Mouse (Mus musculus): ENCODE data around the gene Srgap1. TPM values are rescaled to one million over a fixed set of nuclear protein-coding genes. Genes with fewer than 3 reads are reported as not detected.

Srgap1 gene
- polyA plus RNA-seq, 1 experiment, result 1.2 TPM

DNA sequence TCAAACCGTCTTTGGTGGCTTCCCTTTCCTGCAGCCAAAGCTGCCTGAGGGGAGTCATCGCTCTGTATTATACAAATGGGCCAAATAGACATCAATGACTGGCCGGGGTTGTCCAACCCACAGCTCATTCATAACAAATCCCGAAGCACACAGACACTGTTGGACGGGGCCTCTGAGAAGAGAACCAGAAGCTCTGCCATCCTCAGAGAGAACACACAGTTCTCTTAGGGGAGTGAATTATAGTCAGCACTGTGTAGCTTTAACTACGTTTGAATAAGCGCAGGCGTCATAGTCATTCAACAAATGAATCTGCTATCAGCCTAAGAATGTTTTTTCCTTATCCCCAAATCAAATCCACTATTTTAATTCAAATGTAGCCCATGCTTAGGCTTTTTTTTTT, 88.4 kb downstream of the Srgap1 start:
- Histone ChIP-seq H3K4me2 (ENCODE audit: low read depth) (no peak overlapping the region), H3ac (ENCODE audit: control insufficient read depth, insufficient read length) (no peak overlapping the region), H3K79me2 (ENCODE audit: control insufficient read depth, insufficient read depth) (no peaks in the 10 kb centered on the region), H3K27me3 (ENCODE audit: control insufficient read depth, insufficient read depth, insufficient read length) (no peaks in the 10 kb centered on the region), H3K4me3 (no peak overlapping the region), H3K36me3 (ENCODE audit: control insufficient read depth, insufficient read depth) (no peaks in the 10 kb centered on the region)
- no peak for TF ChIP-seq SRF (IDR thresholded peaks at IDR 0.05; ENCODE audit: control insufficient read depth, insufficient read length, low read depth)
- no peak for TF ChIP-seq REST (IDR thresholded peaks at IDR 0.05; ENCODE audit: insufficient read depth, insufficient read length)
- TF ChIP-seq E2F4 (IDR thresholded peaks at IDR 0.05; ENCODE audit: insufficient read depth), result no peak
- TF ChIP-seq TCF12 (IDR thresholded peaks at IDR 0.05; ENCODE audit: insufficient read depth, poor library complexity, severe bottlenecking), result no peak
- no peak for TF ChIP-seq MAX (IDR thresholded peaks at IDR 0.05; ENCODE audit: low read depth)
- TF ChIP-seq POLR2A (IDR thresholded peaks at IDR 0.05; ENCODE audit: insufficient read length, low read depth), result no peak
- TF ChIP-seq TCF3 (IDR thresholded peaks at IDR 0.05; ENCODE audit: insufficient read length, low read depth), result no peak
- TF ChIP-seq MYOG (IDR thresholded peaks at IDR 0.05; ENCODE audit: control insufficient read depth in 1 of 3, insufficient read depth in 1 of 3, insufficient read length in 2 of 3, low read depth in 2 of 3), result no peak

GRCm38 (mm10) chr10:121956505-121956904, 90.6 kb downstream of the Srgap1 start:
- H3ac ChIP-seq (ENCODE audit: control insufficient read depth, insufficient read length), result no peak overlapping the region
- no peaks in the 10 kb centered on the region for H3K79me2 ChIP-seq (ENCODE audit: control insufficient read depth, insufficient read depth)
- H3K27me3 ChIP-seq (ENCODE audit: control insufficient read depth, insufficient read depth, insufficient read length), result no peaks in the 10 kb centered on the region
- no peaks in the 10 kb centered on the region for H3K36me3 ChIP-seq (ENCODE audit: control insufficient read depth, insufficient read depth)
- TF ChIP-seq MYOG (IDR thresholded peaks at IDR 0.05; ENCODE audit: control insufficient read depth in 1 of 3, insufficient read depth in 1 of 3, insufficient read length in 2 of 3, low read depth in 2 of 3), result no peak
- no peak for TF ChIP-seq CEBPB (IDR thresholded peaks at IDR 0.05; ENCODE audit: insufficient read depth, poor library complexity, severe bottlenecking)
- TF ChIP-seq TCF12 (IDR thresholded peaks at IDR 0.05; ENCODE audit: insufficient read depth, poor library complexity, severe bottlenecking), result no peak
- TF ChIP-seq MAX (IDR thresholded peaks at IDR 0.05; ENCODE audit: low read depth), result no peak
- no peak for TF ChIP-seq POLR2AphosphoS2 (IDR thresholded peaks at IDR 0.05; ENCODE audit: insufficient read length, low read depth)
- TF ChIP-seq USF1 (IDR thresholded peaks at IDR 0.05; ENCODE audit: low read depth), result no peak
- no peak for TF ChIP-seq REST (IDR thresholded peaks at IDR 0.05; ENCODE audit: insufficient read depth, insufficient read length)
- H3K4me3 ChIP-seq, result no peak overlapping the region
- no peak overlapping the region for H3K4me2 ChIP-seq (ENCODE audit: low read depth)

GRCm38 (mm10) chr10:121955730-121956129, 91.4 kb downstream of the Srgap1 start:
- Histone ChIP-seq H3K27me3 (ENCODE audit: control insufficient read depth, insufficient read depth, insufficient read length) (no peaks in the 10 kb centered on the region), H3K36me3 (ENCODE audit: control insufficient read depth, insufficient read depth) (no peaks in the 10 kb centered on the region), H3ac (ENCODE audit: control insufficient read depth, insufficient read length) (no peak overlapping the region), H3K4me3 (no peak overlapping the region), H3K4me2 (ENCODE audit: low read depth) (no peak overlapping the region), H3K79me2 (ENCODE audit: control insufficient read depth, insufficient read depth) (no peaks in the 10 kb centered on the region)
- no peak for TF ChIP-seq E2F4 (IDR thresholded peaks at IDR 0.05; ENCODE audit: insufficient read depth)
- no peak for TF ChIP-seq TCF12 (IDR thresholded peaks at IDR 0.05; ENCODE audit: insufficient read depth, poor library complexity, severe bottlenecking)

GRCm38 (mm10) chr10:121954877-121955276, 92.2 kb downstream of the Srgap1 start:
- TF ChIP-seq POLR2A (IDR thresholded peaks at IDR 0.05; ENCODE audit: insufficient read length, low read depth) (no peak), POLR2AphosphoS2 (IDR thresholded peaks at IDR 0.05; ENCODE audit: insufficient read length, low read depth) (no peak), TCF12 (IDR thresholded peaks at IDR 0.05; ENCODE audit: insufficient read depth, poor library complexity, severe bottlenecking) (no peak), SRF (IDR thresholded peaks at IDR 0.05; ENCODE audit: control insufficient read depth, insufficient read length, low read depth) (no peak)
- H3K4me2 ChIP-seq (ENCODE audit: low read depth), result no peak overlapping the region

GRCm38 (mm10) chr10:121953041-121953440, 94.1 kb downstream of the Srgap1 start:
- Histone ChIP-seq H3ac (ENCODE audit: control insufficient read depth, insufficient read length) (no peak overlapping the region), H3K79me2 (ENCODE audit: control insufficient read depth, insufficient read depth) (no peaks in the 10 kb centered on the region), H3K36me3 (ENCODE audit: control insufficient read depth, insufficient read depth) (no peaks in the 10 kb centered on the region), H3K27me3 (ENCODE audit: control insufficient read depth, insufficient read depth, insufficient read length) (no peaks in the 10 kb centered on the region), H3K4me2 (ENCODE audit: low read depth) (no peak overlapping the region), H3K4me3 (no peak overlapping the region)
- TF ChIP-seq MAX (IDR thresholded peaks at IDR 0.05; ENCODE audit: low read depth) (no peak), POLR2A (IDR thresholded peaks at IDR 0.05; ENCODE audit: insufficient read length, low read depth) (no peak), TCF12 (IDR thresholded peaks at IDR 0.05; ENCODE audit: insufficient read depth, poor library complexity, severe bottlenecking) (no peak), POLR2AphosphoS2 (IDR thresholded peaks at IDR 0.05; ENCODE audit: insufficient read length, low read depth) (no peak), TCF3 (IDR thresholded peaks at IDR 0.05; ENCODE audit: insufficient read length, low read depth) (no peak), SRF (IDR thresholded peaks at IDR 0.05; ENCODE audit: control insufficient read depth, insufficient read length, low read depth) (no peak), MYOD1 (IDR thresholded peaks at IDR 0.05; ENCODE audit: control insufficient read depth in 1 of 3, insufficient read length in 2 of 3, low read depth in 2 of 3) (no peak), USF1 (IDR thresholded peaks at IDR 0.05; ENCODE audit: low read depth) (no peak), REST (IDR thresholded peaks at IDR 0.05; ENCODE audit: insufficient read depth, insufficient read length) (no peak), CEBPB (IDR thresholded peaks at IDR 0.05; ENCODE audit: insufficient read depth, poor library complexity, severe bottlenecking) (no peak), E2F4 (IDR thresholded peaks at IDR 0.05; ENCODE audit: insufficient read depth) (no peak), MYOG (IDR thresholded peaks at IDR 0.05; ENCODE audit: control insufficient read depth in 1 of 3, insufficient read depth in 1 of 3, insufficient read length in 2 of 3, low read depth in 2 of 3) (no peak)

More at GRCm38 (mm10) chr10:121954877-121955276, 92.2 kb downstream of the Srgap1 start:
- Histone ChIP-seq H3ac (ENCODE audit: control insufficient read depth, insufficient read length) (no peak overlapping the region), H3K4me3 (no peak overlapping the region), H3K27me3 (ENCODE audit: control insufficient read depth, insufficient read depth, insufficient read length) (no peaks in the 10 kb centered on the region), H3K79me2 (ENCODE audit: control insufficient read depth, insufficient read depth) (no peaks in the 10 kb centered on the region), H3K36me3 (ENCODE audit: control insufficient read depth, insufficient read depth) (no peaks in the 10 kb centered on the region)

Data from myocyte (in vitro differentiated cells).